Mouse (Mus musculus) MEL (cell line): ENCODE measurements at regions not wholly inside any gene's neighbourhood (a gene's known extent, or its start where the extent isn't known, plus 50 kb on each side); places are given as distances from the start of the nearest gene placed in this dataset.

ENCODE experiments used
- CHD2 ChIP-seq: IDR thresholded peaks from 2 replicates; pipeline ENCODE4 v1.6.1; 2011; ENCODE audit warnings: low read length, improper control_type of control experiment
- CTCF ChIP-seq, 3 experiments: IDR thresholded peaks in 2 of 3; conservative IDR thresholded peaks in 1 of 3; 2 replicates each; pipeline ENCODE4 v1.5.1; 2011 to 2012; ENCODE audit warnings: low read length in 3 of 3, low read depth in 2 of 3, mild to moderate bottlenecking in 2 of 3, improper control_type of control experiment in 1 of 3, inconsistent platforms in 1 of 3, mixed read lengths in 1 of 3, moderate library complexity in 1 of 3; ENCODE audit not compliant: control insufficient read depth in 1 of 3, insufficient read depth in 1 of 3, poor library complexity in 1 of 3, severe bottlenecking in 1 of 3
- MYC ChIP-seq: IDR thresholded peaks from 2 replicates; pipeline ENCODE4 v1.6.1; 2011; ENCODE audit warnings: low read depth, mild to moderate bottlenecking, low read length, improper control_type of control experiment, moderate library complexity
- NRF1 ChIP-seq: IDR thresholded peaks from 2 replicates; pipeline ENCODE4 v1.6.1; 2014; ENCODE audit warnings: low read depth, mild to moderate bottlenecking, inconsistent platforms, low read length, improper control_type of control experiment, moderate library complexity; ENCODE audit not compliant: poor library complexity, insufficient read depth, severe bottlenecking
- RCOR1 ChIP-seq: IDR thresholded peaks from 2 replicates; pipeline ENCODE4 v1.6.1; 2012; ENCODE audit warnings: low read depth, mild to moderate bottlenecking, inconsistent platforms, low read length, improper control_type of control experiment

DNA sequence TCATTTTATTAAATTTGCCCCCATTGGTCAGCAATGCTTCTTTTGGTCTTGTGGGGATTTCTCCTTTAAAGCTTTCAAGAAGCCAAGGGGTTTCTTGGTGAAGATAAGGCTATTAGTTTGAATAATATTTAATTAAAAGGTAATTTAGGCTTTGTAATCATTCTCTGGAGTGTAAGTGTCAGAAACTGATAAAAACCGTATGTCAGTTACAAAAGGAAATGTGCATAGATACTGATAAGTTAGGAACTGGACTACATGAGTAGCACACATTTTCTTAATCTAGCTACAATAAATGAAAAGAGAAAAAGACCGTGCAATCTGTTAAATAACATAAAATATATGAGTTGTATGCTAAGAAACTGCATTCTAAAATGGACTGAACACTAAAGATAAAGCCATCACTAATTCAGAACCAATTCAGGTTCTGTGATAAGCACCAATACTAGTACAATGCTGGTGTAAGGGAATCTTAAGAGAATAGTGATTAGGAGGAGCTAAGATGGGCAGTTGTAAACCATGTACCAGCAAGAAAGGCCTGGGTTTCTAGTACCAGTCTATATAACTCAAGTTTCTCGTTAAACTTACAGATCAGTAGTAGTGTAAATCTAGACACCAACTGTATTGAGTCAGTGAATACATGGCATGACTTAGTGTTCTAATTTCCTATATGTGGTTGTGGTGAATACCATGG lies 416.5 kb upstream of the Cdh9 start:
- TF ChIP-seq CTCF (IDR thresholded peaks at IDR 0.05 in 2 of 3, conservative IDR thresholded peaks at IDR 0.05 in 1 of 3; ENCODE audit: control insufficient read depth in 1 of 3, insufficient read depth in 1 of 3, low read depth in 2 of 3, low read length in 3 of 3, poor library complexity in 1 of 3, severe bottlenecking in 1 of 3): no peak
- no peak for TF ChIP-seq NRF1
- TF ChIP-seq MYC: peak; percentile 87
- TF ChIP-seq RCOR1: peak; percentile 85
- no peak for TF ChIP-seq CHD2
